Mouse (Mus musculus) kidney, postnatal 25 days (tissue): ENCODE data around the gene Anapc5.

Source experiments
- DNase-seq, 2 experiments: peaks; one replicate each; pipeline ENCODE4 v3.0.0; 2021; ENCODE audit warnings: mixed read lengths in 2 of 2

Anapc5 gene

GRCm38 (mm10) chr5:122820777-122821523, at the start of gene Anapc5:
Gene Anapc5, minus strand, starts transcription at chr5:122821339.
- DNase-seq: peak; percentile 94 to 97

GRCm38 (mm10) chr5:122863053-122863452, 41.9 kb upstream of the Anapc5 start:
- DNase-seq: no peak

GRCm38 (mm10) chr5:122855858-122856257, 34.7 kb upstream of the Anapc5 start:
- no peak for DNase-seq

GRCm38 (mm10) chr5:122852611-122853010, 31.5 kb upstream of the Anapc5 start:
- DNase-seq: no peak

GRCm38 (mm10) chr5:122850319-122851002, 29.3 kb upstream of the Anapc5 start:
- peak in 1 of 2 experiments; percentile 35 for DNase-seq

- DNase-seq: peak; percentile 99
Observed at GRCm38 (mm10) chr5:122849521-122850318, 28.6 kb upstream of the Anapc5 start, which contains the start of gene Rnf34. Gene Rnf34, plus strand, starts transcription at chr5:122850048.

GRCm38 (mm10) chr5:122843799-122844198, 22.7 kb upstream of the Anapc5 start:
- no peak for DNase-seq

- DNase-seq: no peak
Observed at GRCm38 (mm10) chr5:122841126-122841525, 20.0 kb upstream of the Anapc5 start.

- DNase-seq: no peak
Observed at GRCm38 (mm10) chr5:122832996-122833395, 11.9 kb upstream of the Anapc5 start.

GRCm38 (mm10) chr5:122832536-122832935, 11.4 kb upstream of the Anapc5 start:
- DNase-seq: no peak

GRCm38 (mm10) chr5:122825099-122825498, 4.0 kb upstream of the Anapc5 start:
- no peak for DNase-seq

- no peak for DNase-seq
Observed at GRCm38 (mm10) chr5:122824450-122824849, 3.3 kb upstream of the Anapc5 start.

- DNase-seq: no peak
Observed at GRCm38 (mm10) chr5:122823976-122824375, 2.8 kb upstream of the Anapc5 start.

GRCm38 (mm10) chr5:122822441-122822840, 1.3 kb upstream of the Anapc5 start:
- DNase-seq: no peak

GRCm38 (mm10) chr5:122821524-122821885, 366 bp upstream of the Anapc5 start:
- DNase-seq: no peak

- no peak for DNase-seq
Observed at GRCm38 (mm10) chr5:122812699-122813098, 8.4 kb downstream of the Anapc5 start.

- DNase-seq: peak; percentile 76 to 81
Observed at GRCm38 (mm10) chr5:122811364-122812079, 9.6 kb downstream of the Anapc5 start.

GRCm38 (mm10) chr5:122805503-122805902, 15.6 kb downstream of the Anapc5 start:
- DNase-seq: no peak

GRCm38 (mm10) chr5:122802706-122803105, 18.4 kb downstream of the Anapc5 start:
- DNase-seq: peak; percentile 69 to 91

- DNase-seq: no peak
Observed at GRCm38 (mm10) chr5:122801684-122802083, 19.5 kb downstream of the Anapc5 start.

GRCm38 (mm10) chr5:122800345-122801010, 20.7 kb downstream of the Anapc5 start:
- peak; percentile 69 to 77 for DNase-seq
